Mouse (Mus musculus) MEL (cell line): ENCODE measurements around the gene Clmp.

Source experiments
- CHD1 ChIP-seq: IDR thresholded peaks from 2 replicates; pipeline ENCODE4 v1.6.1; 2012; ENCODE audit warnings: low read depth, mild to moderate bottlenecking, inconsistent platforms, low read length, improper control_type of control experiment
- CTCF ChIP-seq, 3 experiments: IDR thresholded peaks in 2 of 3; conservative IDR thresholded peaks in 1 of 3; 2 replicates each; pipeline ENCODE4 v1.5.1; 2011 to 2012; ENCODE audit warnings: low read length in 3 of 3, low read depth in 2 of 3, mild to moderate bottlenecking in 2 of 3, improper control_type of control experiment in 1 of 3, inconsistent platforms in 1 of 3, mixed read lengths in 1 of 3, moderate library complexity in 1 of 3; ENCODE audit not compliant: control insufficient read depth in 1 of 3, insufficient read depth in 1 of 3, poor library complexity in 1 of 3, severe bottlenecking in 1 of 3
- EP300 ChIP-seq, 2 experiments: IDR thresholded peaks; 2 replicates each; pipeline ENCODE4 v1.6.1; 2011; ENCODE audit warnings: improper control_type of control experiment in 2 of 2, low read length in 2 of 2, low read depth in 1 of 2, mild to moderate bottlenecking in 1 of 2
- MAX ChIP-seq: IDR thresholded peaks from 2 replicates; pipeline ENCODE4 v1.6.1; 2011; ENCODE audit warnings: low read length, improper control_type of control experiment
- POLR2A ChIP-seq, 2 experiments: IDR thresholded peaks; 2 replicates each; pipeline ENCODE4 v1.6.1; 2011 to 2012; ENCODE audit warnings: low read length in 2 of 2, mild to moderate bottlenecking in 2 of 2, control low read depth in 1 of 2, improper control_type of control experiment in 1 of 2, low read depth in 1 of 2, moderate library complexity in 1 of 2; ENCODE audit not compliant: control insufficient read depth in 1 of 2, insufficient read depth in 1 of 2, poor library complexity in 1 of 2

- TF ChIP-seq CTCF (IDR thresholded peaks at IDR 0.05 in 2 of 3, conservative IDR thresholded peaks at IDR 0.05 in 1 of 3; ENCODE audit: control insufficient read depth in 1 of 3, insufficient read depth in 1 of 3, low read depth in 2 of 3, low read length in 3 of 3, poor library complexity in 1 of 3, severe bottlenecking in 1 of 3): no peak
- TF ChIP-seq POLR2A (IDR thresholded peaks at IDR 0.05; ENCODE audit: control insufficient read depth in 1 of 2, insufficient read depth in 1 of 2, low read depth in 1 of 2, low read length in 2 of 2, poor library complexity in 1 of 2): no peak
- no peak for TF ChIP-seq EP300 (IDR thresholded peaks at IDR 0.05; ENCODE audit: low read depth in 1 of 2, low read length in 2 of 2)
- TF ChIP-seq CHD1: no peak
- TF ChIP-seq MAX: no peak
These were observed 43.1 kb upstream of the Clmp start for GRCm38 (mm10) chr9:40642470-40643220.
